Mouse (Mus musculus) NIH3T3 (cell line): ENCODE data around the gene Grpel1.

Experiments used
- DNase-seq: peaks from one replicate; pipeline ENCODE4 v3.0.0-alpha.2; 2012; ENCODE audit warnings: low read depth

Gene Grpel1

GRCm38 (mm10) chr5:36461231-36461630 lies 3.6 kb upstream of the Grpel1 start:
- peak; percentile 39 for DNase-seq

GRCm38 (mm10) chr5:36462810-36463209 lies 2.0 kb upstream of the Grpel1 start:
- DNase-seq, result peak; percentile 81

- DNase-seq, result no peak
These were observed 1.4 kb upstream of the Grpel1 start for GRCm38 (mm10) chr5:36463391-36463790.

GRCm38 (mm10) chr5:36465889-36466288 lies 1.1 kb downstream of the Grpel1 start:
- DNase-seq, result no peak

GRCm38 (mm10) chr5:36471206-36471605 lies 6.4 kb downstream of the Grpel1 start:
- no peak for DNase-seq

GRCm38 (mm10) chr5:36472876-36473655 lies 8.3 kb downstream of the Grpel1 start:
- DNase-seq, result no peak

GRCm38 (mm10) chr5:36474283-36474682 lies 9.5 kb downstream of the Grpel1 start:
- peak; percentile 88 for DNase-seq

- no peak for DNase-seq
These were observed 12.7 kb downstream of the Grpel1 start for GRCm38 (mm10) chr5:36477486-36477885.

GRCm38 (mm10) chr5:36478540-36479420 lies 14.0 kb downstream of the Grpel1 start:
- DNase-seq, result no peak

- DNase-seq, result no peak
These were observed 14.9 kb downstream of the Grpel1 start for GRCm38 (mm10) chr5:36479735-36480134.

GRCm38 (mm10) chr5:36480398-36480797 lies 15.6 kb downstream of the Grpel1 start:
- DNase-seq, result peak; percentile 54

- no peak for DNase-seq
These were observed 16.3 kb downstream of the Grpel1 start for GRCm38 (mm10) chr5:36481114-36481513.

- no peak for DNase-seq
These were observed 18.7 kb downstream of the Grpel1 start for GRCm38 (mm10) chr5:36483203-36484101.

GRCm38 (mm10) chr5:36484171-36484990 lies 19.6 kb downstream of the Grpel1 start, which contains the start of the genes Tada2b and Ccdc96:
Tada2b (minus strand) TSS chr5:36484285.
Ccdc96 (plus strand) TSS chr5:36484588.
- DNase-seq, result peak; percentile 99

GRCm38 (mm10) chr5:36485306-36485705 lies 20.5 kb downstream of the Grpel1 start:
- DNase-seq, result no peak

- peak; percentile 63 for DNase-seq
These were observed 24.4 kb downstream of the Grpel1 start for GRCm38 (mm10) chr5:36489225-36489624.

- peak; percentile 61 for DNase-seq
These were observed 29.1 kb downstream of the Grpel1 start for GRCm38 (mm10) chr5:36493919-36494318.

- no peak for DNase-seq
These were observed 29.9 kb downstream of the Grpel1 start for GRCm38 (mm10) chr5:36494709-36495108.

GRCm38 (mm10) chr5:36505235-36505634 lies 40.4 kb downstream of the Grpel1 start:
- DNase-seq, result no peak

- DNase-seq, result no peak
These were observed 40.8 kb downstream of the Grpel1 start for GRCm38 (mm10) chr5:36505643-36506042.

- no peak for DNase-seq
These were observed 43.6 kb downstream of the Grpel1 start for GRCm38 (mm10) chr5:36508351-36508750.
